ENCODE assay signal across 20 mouse cellular contexts in genomic region chr2:167056210-167056941, GRCm38 (mm10). TPM values are rescaled to one million over a fixed set of nuclear protein-coding genes. Genes with fewer than 3 reads are reported as not detected.
DNase-seq lines count a peak whose midpoint lies in the region; ATAC-seq and TF ChIP-seq lines count a peak whose summit lies in the region.
"Had no signal": no experiment of that assay in that cellular context is flagged by ENCODE, and none has a peak within 500 bp of the region (broad histone marks: within the 10 kb centered on the region; RNA-seq: fewer than 3 reads in every experiment).

No protein-coding gene starts in this region.

- no peak for TF ChIP-seq POLR2A in kidney, adult 2 months (IDR thresholded peaks at IDR 0.05; ENCODE audit: low read depth, low read length)
- TF ChIP-seq POLR2A in testis, adult 2 months (IDR thresholded peaks at IDR 0.05; ENCODE audit: control insufficient read depth, low read depth, low read length): no peak

- no peak for TF ChIP-seq CTCF in kidney, adult 2 months (conservative IDR thresholded peaks at IDR 0.05; ENCODE audit: insufficient read depth, insufficient read length, low read depth, low read length)
- TF ChIP-seq CTCF in testis, adult 2 months (IDR thresholded peaks at IDR 0.05; ENCODE audit: control insufficient read depth, insufficient read depth, insufficient replicate concordance, low read depth, low read length): no peak

- 95% methylated on average over 15 of the region's 15 CpGs for WGBS in forebrain, embryonic 11.5 days
- 98% methylated on average over 15 of the region's 15 CpGs for WGBS in forebrain, embryonic 14.5 days
- WGBS in kidney, adult 2 months: 79% methylated on average over 15 of the region's 15 CpGs

- peaks cover 8% of the 10 kb centered on the region for H3K4me1 ChIP-seq in forebrain, embryonic 11.5 days (replicated peaks; ENCODE audit: control insufficient read depth, insufficient read depth, low read length)
- H3K4me1 ChIP-seq in forebrain, embryonic 14.5 days (ENCODE audit: control insufficient read depth, insufficient read depth, low read length): peaks cover 7% of the 10 kb centered on the region; the same call in 1 of the 2 replicates
- peaks cover 26% of the 10 kb centered on the region for H3K4me1 ChIP-seq in kidney, adult 2 months (ENCODE audit: control insufficient read depth, insufficient read depth, low read length)
- H3K4me1 ChIP-seq in testis, adult 2 months (ENCODE audit: control insufficient read depth, insufficient read depth, low read length): peaks cover 2% of the 10 kb centered on the region

- no peak overlapping the region for H3K9ac ChIP-seq in forebrain, embryonic 11.5 days (ENCODE audit: low read length)
- H3K9ac ChIP-seq in forebrain, embryonic 14.5 days (ENCODE audit: low read length): no peak overlapping the region
- H3K9ac ChIP-seq: embryonic facial prominence, embryonic 12.5 days; embryonic facial prominence, embryonic 15.5 days; forebrain, embryonic 13.5 days had no signal

- no peaks in the 10 kb centered on the region for H3K27me3 ChIP-seq in forebrain, embryonic 11.5 days (ENCODE audit: control insufficient read depth, insufficient read depth, low read length)
- no peaks in the 10 kb centered on the region for H3K27me3 ChIP-seq in forebrain, embryonic 14.5 days (replicated peaks; ENCODE audit: control insufficient read depth, insufficient read depth, low read length)
- no peaks in the 10 kb centered on the region for H3K27me3 ChIP-seq in kidney, adult 2 months (replicated peaks; ENCODE audit: control insufficient read depth, insufficient read depth, low read length)
- H3K27me3 ChIP-seq in testis, adult 2 months (ENCODE audit: control insufficient read depth, insufficient read depth, low read length): no peaks in the 10 kb centered on the region
- H3K27me3 ChIP-seq: embryonic facial prominence, embryonic 12.5 days; embryonic facial prominence, embryonic 15.5 days; forebrain, embryonic 13.5 days had no signal

- peaks cover 8% of the 10 kb centered on the region; the same call in 1 of the 2 replicates for H3K36me3 ChIP-seq in forebrain, embryonic 11.5 days (ENCODE audit: control insufficient read depth, insufficient read depth, low read length)
- peaks cover 63% of the 10 kb centered on the region for H3K36me3 ChIP-seq in forebrain, embryonic 14.5 days (ENCODE audit: control insufficient read depth, insufficient read depth, low read length)
- peaks cover 18% of the 10 kb centered on the region; the same call in 1 of the 2 replicates for H3K36me3 ChIP-seq in kidney, adult 2 months (ENCODE audit: control insufficient read depth, insufficient read depth, low read length)
- peaks cover 3% of the 10 kb centered on the region for H3K36me3 ChIP-seq in testis, adult 2 months (ENCODE audit: control insufficient read depth, insufficient read depth, low read length)

- no peak overlapping the region for H3K4me3 ChIP-seq in forebrain, embryonic 11.5 days (ENCODE audit: low read depth, low read length)
- no peak overlapping the region for H3K4me3 ChIP-seq in forebrain, embryonic 14.5 days (ENCODE audit: low read depth, low read length)
- H3K4me3 ChIP-seq in kidney, adult 2 months (ENCODE audit: insufficient read depth, low read depth, low read length): no peak overlapping the region
- H3K4me3 ChIP-seq in testis, adult 2 months (ENCODE audit: control insufficient read depth, low read depth, low read length): no peak overlapping the region
- H3K4me3 ChIP-seq: embryonic facial prominence, embryonic 12.5 days; embryonic facial prominence, embryonic 15.5 days; erythroblast, embryonic 14.5 days; forebrain, embryonic 10.5 days; forebrain, embryonic 13.5 days had no signal

- no peak for ATAC-seq in forebrain, embryonic 11.5 days (replicated peaks; ENCODE audit: low FRiP score)
- ATAC-seq in forebrain, embryonic 14.5 days: no peak
- no peak for ATAC-seq in activated CD4-positive, CD25-positive, alpha-beta regulatory T cell, adult 4 months
- ATAC-seq: forebrain, embryonic 13.5 days; forebrain, embryonic 16.5 days had no signal

- H3K4me2 ChIP-seq in forebrain, embryonic 11.5 days (ENCODE audit: low read depth, low read length, severe bottlenecking): no peak overlapping the region
- H3K4me2 ChIP-seq in forebrain, embryonic 14.5 days (ENCODE audit: low read length): no peak overlapping the region
- H3K4me2 ChIP-seq: embryonic facial prominence, embryonic 12.5 days; embryonic facial prominence, embryonic 15.5 days; forebrain, embryonic 13.5 days had no signal

- H3K27ac ChIP-seq in forebrain, embryonic 11.5 days (ENCODE audit: low read depth, low read length): no peak overlapping the region
- no peak overlapping the region for H3K27ac ChIP-seq in forebrain, embryonic 14.5 days (ENCODE audit: low read depth, low read length)
- H3K27ac ChIP-seq in kidney, adult 2 months (ENCODE audit: insufficient read depth, low read depth, low read length): peak overlapping the region; percentile 37; the same call in 1 of the 2 replicates
- peak overlapping the region; percentile 55 for H3K27ac ChIP-seq in testis, adult 2 months (ENCODE audit: control insufficient read depth, insufficient read depth, low read depth, low read length)
- H3K27ac ChIP-seq: embryonic facial prominence, embryonic 12.5 days; embryonic facial prominence, embryonic 15.5 days; forebrain, embryonic 10.5 days; forebrain, embryonic 13.5 days had no signal

- H3K9me3 ChIP-seq in forebrain, embryonic 11.5 days (ENCODE audit: control insufficient read depth, low read length): no peaks in the 10 kb centered on the region
- no peaks in the 10 kb centered on the region for H3K9me3 ChIP-seq in forebrain, embryonic 14.5 days (replicated peaks; ENCODE audit: control insufficient read depth, low read length)
- H3K9me3 ChIP-seq: embryonic facial prominence, embryonic 12.5 days; embryonic facial prominence, embryonic 15.5 days; forebrain, embryonic 10.5 days; forebrain, embryonic 13.5 days had no signal

- DNase-seq in forebrain, embryonic 11.5 days (ENCODE audit: low spot score): peak; percentile 46
- no peak for DNase-seq in forebrain, embryonic 14.5 days (ENCODE audit: low spot score)
- no peak for DNase-seq in kidney, adult 2 months
- DNase-seq in kidney, adult 11 months: no peak
- DNase-seq in testis, postnatal 14 days (ENCODE audit: low spot score): no peak
- DNase-seq: adrenal gland, adult 8-10 months; cerebellum, adult 11 months; cerebellum, adult 18-20 months; cerebellum, adult 8-10 months; cerebellum, adult 9-11 months; cerebellum, postnatal 36 days; embryo, embryonic 11 days had no signal

RNA-seq across cellular contexts. Expression of gene Znfx1, which starts 6.4 kb away (rescaled TPM):
- polyA plus RNA-seq in forebrain, embryonic 11.5 days (2014; fragmentation: Nextera tagmentation; extraction: Ambion mirVana): 6.0 and 7.4 TPM in 2 replicates
- 4.9 and 5.9 TPM in 2 replicates for polyA plus RNA-seq in forebrain, embryonic 14.5 days (2014; fragmentation: Nextera tagmentation; extraction: Ambion mirVana)
- 58.7 and 60.9 TPM in 2 replicates for polyA plus RNA-seq in kidney, adult 2 months (2012; rRNA removed)
- 42.7 and 43.3 TPM in 2 replicates for polyA plus RNA-seq in testis, adult 2 months (2012; rRNA removed)
- 10 to 100 TPM; 18.5 to 26.0 TPM for polyA plus RNA-seq in activated CD4-positive, CD25-positive, alpha-beta regulatory T cell, adult 4 months (2017; shearing (Covaris generic))

RNA-seq across cellular contexts. Expression of gene Ddx27, which starts 41.4 kb away (rescaled TPM):
- polyA plus RNA-seq in forebrain, embryonic 11.5 days (2014; fragmentation: Nextera tagmentation; extraction: Ambion mirVana): 56.8 and 60.3 TPM in 2 replicates
- 23.2 and 27.8 TPM in 2 replicates for polyA plus RNA-seq in forebrain, embryonic 14.5 days (2014; fragmentation: Nextera tagmentation; extraction: Ambion mirVana)
- 14.9 and 15.0 TPM in 2 replicates for polyA plus RNA-seq in kidney, adult 2 months (2012; rRNA removed)
- polyA plus RNA-seq in testis, adult 2 months (2012; rRNA removed): 17.5 and 19.1 TPM in 2 replicates
- polyA plus RNA-seq in activated CD4-positive, CD25-positive, alpha-beta regulatory T cell, adult 4 months (2017; shearing (Covaris generic)): 10 to 100 TPM; 29.8 to 39.5 TPM

Comparison
In these comparisons a context has a peak if more than half of its experiments do, and no peak if none do; other contexts are left out.
1. H3K27ac ChIP-seq: peak in kidney, adult 2 months (single experiment) and testis, adult 2 months (single experiment); none in forebrain, embryonic 11.5 days (single experiment) and forebrain, embryonic 14.5 days (single experiment).